Mouse (Mus musculus): ENCODE measurements around the gene Prpf38b.

The Prpf38b gene

DNA sequence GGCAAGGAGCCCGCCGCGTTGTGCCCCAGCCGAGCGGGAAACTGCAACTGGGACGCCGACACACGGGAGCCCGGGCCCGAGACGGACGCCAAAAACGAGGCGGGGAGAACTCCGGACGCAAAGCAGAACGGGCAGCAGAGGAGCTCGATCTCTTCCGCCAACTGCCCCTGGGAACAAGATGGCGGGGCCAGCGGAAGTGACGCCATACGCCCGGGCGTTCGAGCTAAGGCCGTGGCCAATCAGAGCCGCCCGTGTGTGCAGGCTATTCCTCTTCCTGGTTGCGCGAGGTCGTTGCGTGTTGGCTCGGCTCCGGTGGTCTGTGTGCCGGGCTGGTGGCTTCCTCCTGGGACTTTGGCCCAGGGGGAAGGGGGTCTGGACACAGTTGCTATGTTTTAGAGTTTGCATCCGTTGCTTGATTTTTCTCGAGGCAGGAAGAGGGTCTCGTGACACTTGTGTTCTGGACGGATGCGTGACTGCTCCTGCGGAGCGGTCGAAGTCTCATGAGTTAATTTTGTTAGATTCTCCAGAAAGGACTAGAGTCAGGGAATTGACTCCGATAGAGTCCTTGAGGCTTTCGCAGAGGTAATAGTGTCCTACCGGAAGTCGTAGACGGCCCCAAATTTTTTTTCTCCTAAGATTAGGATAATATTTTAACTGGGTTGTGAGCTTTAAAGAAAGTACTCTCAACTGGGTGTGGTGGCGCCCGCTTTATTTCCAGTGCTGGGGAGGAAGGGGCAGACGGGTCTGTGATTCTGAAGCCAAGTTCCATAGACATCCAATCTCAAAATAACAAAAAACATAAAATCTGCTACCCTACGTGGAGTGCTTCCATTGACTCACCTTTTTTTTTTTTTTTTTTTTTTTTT lies at the start of gene Prpf38b:
TSS of gene Prpf38b (minus strand) at position 180 of the 866 bp plus-strand sequence.
- peak; percentile 90 to 95 for DNase-seq (ENCODE audit: low spot score in 2 of 2)

DNA sequence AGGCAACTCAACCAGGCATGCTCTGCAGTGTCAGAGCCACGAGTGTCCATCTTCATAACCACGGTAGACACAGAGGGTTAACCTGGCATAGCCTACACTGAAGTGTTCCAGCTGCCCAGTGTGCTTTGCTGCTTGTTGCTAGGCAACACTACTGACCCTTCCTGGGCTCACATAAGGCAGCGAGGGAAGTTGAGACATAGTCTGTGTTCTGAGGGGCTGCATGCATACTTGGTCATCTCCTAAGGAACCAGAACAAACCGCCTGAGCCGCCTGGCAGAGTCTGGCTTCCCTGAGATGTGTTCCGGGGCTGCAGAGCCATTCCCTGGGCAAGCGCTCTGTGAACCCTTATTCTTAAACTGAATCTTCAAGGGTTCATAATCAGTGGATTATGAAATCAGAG lies 49.7 kb upstream of the Prpf38b start:
- DNase-seq (ENCODE audit: low spot score in 2 of 2): no peak

GRCm38 (mm10) chr3:108959680-108960295 lies 48.3 kb upstream of the Prpf38b start:
- DNase-seq (ENCODE audit: low spot score in 2 of 2): no peak

DNA sequence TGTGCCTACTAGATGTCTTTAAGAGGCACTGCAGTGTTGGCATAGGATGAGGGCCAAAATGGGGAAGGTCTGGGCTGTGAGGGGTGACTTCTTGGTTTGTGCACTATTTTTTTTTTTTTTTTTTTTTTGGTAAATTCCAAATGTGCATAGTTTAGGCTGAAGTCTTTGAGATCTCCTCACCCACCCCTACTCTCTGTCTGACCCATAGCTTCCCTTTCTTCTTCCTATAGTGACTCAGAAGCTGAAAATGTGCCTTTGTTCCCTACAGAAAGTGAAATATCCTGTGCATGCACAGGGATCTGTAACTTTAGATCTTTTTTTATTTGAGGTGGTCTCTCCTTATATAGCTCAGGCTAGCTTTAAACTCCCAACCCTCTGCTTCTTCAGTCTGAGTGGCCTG lies 46.4 kb upstream of the Prpf38b start:
- no peak for DNase-seq (ENCODE audit: low spot score in 2 of 2)

- no peak for DNase-seq (ENCODE audit: low spot score in 2 of 2)
Measured at GRCm38 (mm10) chr3:108940996-108941395, 29.5 kb upstream of the Prpf38b start.

DNA sequence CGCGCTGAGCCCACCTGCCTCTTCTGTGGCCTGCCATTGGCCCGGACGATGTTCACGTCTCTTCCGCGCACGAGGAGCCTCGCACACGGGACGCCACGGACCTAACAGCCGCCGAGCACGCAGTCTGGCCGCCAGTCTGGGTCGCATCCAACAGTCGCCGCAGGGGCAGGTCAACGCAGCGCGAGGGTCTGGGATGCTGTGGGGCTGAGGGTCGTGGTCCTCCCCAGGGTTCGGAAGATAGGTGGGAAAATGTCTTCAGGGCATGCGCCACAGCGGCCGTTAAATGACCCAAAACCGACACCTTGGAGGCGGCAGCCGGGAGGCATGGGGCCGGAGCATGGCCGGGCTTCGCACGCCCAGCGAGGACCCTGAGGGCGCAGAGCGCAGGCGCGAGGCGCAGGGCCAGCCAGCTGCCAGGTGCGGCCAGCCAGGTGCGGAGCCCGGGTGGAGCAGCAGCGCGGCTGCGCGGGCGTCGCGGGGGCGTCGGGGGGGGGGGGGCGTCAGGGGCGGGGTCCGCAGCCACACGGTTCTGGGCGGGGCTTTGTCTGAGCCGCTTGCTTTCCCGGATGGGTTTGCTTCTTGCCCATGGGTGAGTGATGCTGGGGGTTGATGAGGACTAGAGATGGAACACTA lies 28.6 kb upstream of the Prpf38b start, which contains the start of gene Gm9857:
TSS of gene Gm9857 (minus strand) at position 445 of the 633 bp plus-strand sequence.
- DNase-seq (ENCODE audit: low spot score in 2 of 2): no peak

- DNase-seq (ENCODE audit: low spot score in 2 of 2): no peak
Measured at GRCm38 (mm10) chr3:108939573-108939972, 28.0 kb upstream of the Prpf38b start, which contains the start of gene Henmt1. Henmt1 (plus strand) TSS chr3:108939873.

DNA sequence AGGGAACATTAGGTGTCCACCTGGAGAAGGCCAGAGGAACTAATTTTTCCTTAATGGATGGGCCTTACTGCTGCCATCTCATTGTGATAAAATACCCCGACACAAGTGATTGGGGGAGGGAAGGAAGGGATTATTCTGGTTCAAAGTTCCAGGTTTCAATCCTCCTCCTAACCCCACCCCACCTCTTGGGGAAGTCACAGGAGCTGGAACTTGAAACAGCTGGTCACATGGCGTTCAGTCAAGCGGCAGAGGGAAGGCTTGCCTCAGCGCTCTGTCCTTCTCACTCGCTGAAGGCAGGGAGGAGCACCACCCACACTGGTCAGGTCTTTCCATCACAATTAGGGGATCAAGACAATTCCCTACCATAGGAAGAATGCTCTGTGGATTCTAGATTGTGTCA lies 27.2 kb upstream of the Prpf38b start:
- no peak for DNase-seq (ENCODE audit: low spot score in 2 of 2)

GRCm38 (mm10) chr3:108933557-108933956 lies 22.0 kb upstream of the Prpf38b start:
- DNase-seq (ENCODE audit: low spot score in 2 of 2): no peak

DNA sequence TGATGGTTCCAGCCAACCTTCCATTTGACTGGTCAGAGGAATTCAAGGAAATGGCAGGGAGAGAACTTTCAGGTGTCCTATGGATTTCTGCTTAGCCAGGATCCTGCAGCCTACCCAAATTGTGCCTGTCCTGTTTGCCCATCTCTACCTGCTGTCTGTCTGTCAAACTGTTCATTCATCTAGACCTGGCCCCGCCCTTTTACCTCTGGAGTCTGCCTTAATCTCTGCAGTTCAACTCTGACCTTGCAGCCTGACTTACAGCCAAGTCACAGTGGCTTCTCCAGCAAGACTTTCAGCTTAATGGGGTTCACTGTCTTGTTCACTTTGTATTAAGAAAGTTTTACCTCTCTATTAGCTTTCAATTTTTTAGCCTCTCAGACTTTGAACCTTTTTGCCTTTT lies 14.8 kb upstream of the Prpf38b start:
- no peak for DNase-seq (ENCODE audit: low spot score in 2 of 2)

GRCm38 (mm10) chr3:108925677-108926076 lies 14.2 kb upstream of the Prpf38b start:
- DNase-seq (ENCODE audit: low spot score in 2 of 2): no peak

DNA sequence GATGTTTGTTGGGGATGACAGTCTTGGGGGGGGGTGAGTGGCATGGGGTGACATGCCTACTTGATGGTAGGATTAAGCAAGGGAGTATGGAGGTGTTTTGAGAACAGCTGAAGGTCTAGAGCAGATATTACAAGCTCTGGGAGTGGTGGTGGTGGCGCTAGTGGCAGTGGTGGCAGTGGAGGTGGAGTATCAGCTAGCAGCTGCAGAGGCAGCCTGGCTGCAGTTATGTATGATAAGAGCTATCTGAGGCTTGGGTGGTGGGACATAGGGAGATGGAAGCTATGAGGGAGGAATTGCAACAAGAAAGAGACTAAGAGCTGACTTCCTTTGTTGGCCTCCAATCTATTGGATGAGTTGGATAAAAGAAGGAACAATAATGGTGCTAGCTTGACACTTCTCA lies 10.3 kb upstream of the Prpf38b start:
- no peak for DNase-seq (ENCODE audit: low spot score in 2 of 2)

GRCm38 (mm10) chr3:108920442-108921070 lies 9.0 kb upstream of the Prpf38b start:
- DNase-seq (ENCODE audit: low spot score in 2 of 2): no peak

DNA sequence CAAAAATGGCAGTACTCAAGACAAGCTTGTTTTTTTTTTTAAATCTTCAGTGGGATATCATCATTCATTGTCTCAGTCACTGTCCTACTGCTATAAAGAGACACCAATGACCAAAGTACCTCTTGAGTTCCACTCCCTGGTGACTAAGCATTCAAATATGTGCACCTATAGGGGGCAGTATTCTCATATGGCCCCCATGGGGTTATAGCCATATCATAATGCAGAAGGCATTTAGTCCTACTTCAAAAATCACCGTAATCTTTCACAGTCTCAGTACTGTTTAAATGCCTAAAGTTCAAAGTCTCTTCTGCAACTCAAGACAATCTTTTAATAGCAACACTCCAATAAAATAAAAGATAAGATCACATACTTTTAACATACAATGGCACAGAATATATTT lies 7.3 kb upstream of the Prpf38b start:
- no peak for DNase-seq (ENCODE audit: low spot score in 2 of 2)

DNA sequence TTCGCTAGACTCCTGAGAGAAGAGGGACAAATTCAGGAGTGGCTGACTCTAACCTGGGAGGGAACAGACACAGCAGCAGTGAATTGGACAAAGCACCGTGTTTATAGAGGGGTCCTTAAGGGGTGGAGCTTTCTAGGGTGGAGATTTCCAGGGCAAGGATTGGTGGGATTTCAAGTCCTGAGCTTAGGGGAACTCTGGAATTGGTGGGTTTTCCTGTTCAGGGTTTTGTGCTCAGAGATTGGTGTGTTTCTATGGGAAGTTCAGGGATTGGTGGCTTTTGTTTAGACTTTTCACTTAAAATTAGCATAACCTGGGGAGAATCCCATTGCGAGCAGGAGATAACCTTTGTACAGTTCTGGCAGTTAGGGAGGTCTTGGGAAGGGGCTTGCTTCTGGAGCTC lies 6.5 kb upstream of the Prpf38b start:
- no peak for DNase-seq (ENCODE audit: low spot score in 2 of 2)

DNA sequence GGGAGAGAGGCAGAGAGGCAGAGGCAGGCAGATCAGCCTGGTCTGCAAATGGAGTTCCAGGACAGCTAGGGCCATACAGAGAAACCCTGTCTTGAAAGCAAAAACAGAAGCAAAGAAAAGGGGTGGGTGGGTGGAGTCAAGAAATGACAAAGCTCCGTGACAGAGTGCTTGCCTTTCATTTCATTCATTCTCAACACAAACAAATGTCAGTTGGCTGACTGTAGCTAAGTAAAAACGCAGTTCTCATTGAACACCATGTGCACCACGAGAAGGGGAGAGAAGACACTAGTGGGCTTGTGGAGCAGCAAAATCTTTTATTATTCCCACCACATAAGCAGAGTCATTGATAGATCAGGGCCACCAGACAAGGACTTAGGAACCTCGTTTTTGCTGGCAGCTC lies 5.3 kb upstream of the Prpf38b start:
- DNase-seq (ENCODE audit: low spot score in 2 of 2): no peak

GRCm38 (mm10) chr3:108915999-108916398 lies 4.5 kb upstream of the Prpf38b start:
- DNase-seq (ENCODE audit: low spot score in 2 of 2): no peak

GRCm38 (mm10) chr3:108911081-108911547 lies 413 bp downstream of the Prpf38b start:
- peak; percentile 54 to 55 for DNase-seq (ENCODE audit: low spot score in 2 of 2)

DNA sequence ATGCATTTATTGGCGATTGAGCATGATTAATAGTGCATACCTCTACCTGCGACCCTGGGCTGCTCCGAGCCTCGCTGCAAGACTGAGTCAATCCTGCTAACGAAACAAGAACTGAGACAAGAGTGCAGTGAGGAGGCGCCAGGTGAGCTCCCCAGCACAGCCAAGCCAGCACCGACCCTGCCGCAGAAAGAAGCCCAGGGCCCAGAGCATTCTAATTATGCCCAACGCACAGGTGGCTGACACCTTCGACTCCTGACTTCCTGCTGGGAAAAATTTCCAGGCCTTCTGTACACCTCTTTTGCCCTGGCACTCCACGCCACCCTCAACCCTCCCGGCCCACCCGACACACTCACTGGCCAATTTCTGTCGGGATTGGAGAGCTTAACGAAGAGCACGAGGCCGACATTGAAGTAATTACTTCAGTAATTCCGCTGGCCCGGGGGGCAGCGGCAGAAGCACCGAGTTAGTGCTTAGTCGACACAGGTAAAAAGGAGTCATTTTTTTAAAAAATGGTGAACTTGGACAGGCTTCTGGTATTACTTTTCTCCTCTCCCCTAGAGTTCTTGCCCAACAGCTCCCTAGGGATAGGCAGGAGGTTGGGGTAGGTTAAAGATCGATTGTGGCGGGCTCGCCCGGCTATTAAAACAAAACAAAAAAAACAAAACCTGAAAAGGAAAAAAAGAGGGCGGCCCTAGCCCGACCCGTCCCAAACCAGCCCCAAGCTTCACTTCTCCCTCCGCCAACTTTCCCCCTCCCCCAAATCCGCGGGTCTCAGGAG lies 1.0 kb downstream of the Prpf38b start:
- peak in 1 of 2 experiments; percentile 12 for DNase-seq (ENCODE audit: low spot score in 2 of 2)

GRCm38 (mm10) chr3:108902934-108903333 lies 8.6 kb downstream of the Prpf38b start:
- no peak for DNase-seq (ENCODE audit: low spot score in 2 of 2)

GRCm38 (mm10) chr3:108902038-108902437 lies 9.5 kb downstream of the Prpf38b start:
- DNase-seq (ENCODE audit: low spot score in 2 of 2): no peak
